Mouse (Mus musculus): ENCODE data around the gene Uba2.

DNA sequence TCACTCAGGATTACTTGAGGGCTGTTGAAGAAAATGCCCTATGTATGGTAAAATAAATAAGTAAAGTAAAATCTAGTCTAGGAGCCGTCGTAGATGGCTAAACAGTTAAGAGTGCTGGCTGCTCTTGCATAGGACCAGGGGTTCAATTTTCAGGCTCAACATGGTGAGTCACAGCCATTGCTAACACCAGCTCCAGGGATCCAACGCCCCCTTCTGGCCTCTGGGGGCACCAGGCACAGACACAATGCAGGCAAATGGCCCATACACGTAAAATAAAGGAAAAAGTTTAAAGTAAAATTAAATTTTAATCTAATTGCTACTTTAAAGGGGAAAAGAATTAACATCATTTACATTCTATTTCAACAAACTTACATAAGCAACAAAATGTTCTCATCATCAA, 2.5 kb downstream of the Uba2 start:
- peak; percentile 37 for TF ChIP-seq CTCF (IDR thresholded peaks at IDR 0.05; ENCODE audit: control insufficient read depth, insufficient read depth, insufficient read length)
- TF ChIP-seq MAX (IDR thresholded peaks at IDR 0.05) = no peak
- TF ChIP-seq USF1 (IDR thresholded peaks at IDR 0.05; ENCODE audit: low read depth) = no peak
- no peak for TF ChIP-seq CEBPB (IDR thresholded peaks at IDR 0.05; ENCODE audit: low read depth)
